9 mouse cellular contexts compared by ENCODE assay signal in the genomic region with DNA sequence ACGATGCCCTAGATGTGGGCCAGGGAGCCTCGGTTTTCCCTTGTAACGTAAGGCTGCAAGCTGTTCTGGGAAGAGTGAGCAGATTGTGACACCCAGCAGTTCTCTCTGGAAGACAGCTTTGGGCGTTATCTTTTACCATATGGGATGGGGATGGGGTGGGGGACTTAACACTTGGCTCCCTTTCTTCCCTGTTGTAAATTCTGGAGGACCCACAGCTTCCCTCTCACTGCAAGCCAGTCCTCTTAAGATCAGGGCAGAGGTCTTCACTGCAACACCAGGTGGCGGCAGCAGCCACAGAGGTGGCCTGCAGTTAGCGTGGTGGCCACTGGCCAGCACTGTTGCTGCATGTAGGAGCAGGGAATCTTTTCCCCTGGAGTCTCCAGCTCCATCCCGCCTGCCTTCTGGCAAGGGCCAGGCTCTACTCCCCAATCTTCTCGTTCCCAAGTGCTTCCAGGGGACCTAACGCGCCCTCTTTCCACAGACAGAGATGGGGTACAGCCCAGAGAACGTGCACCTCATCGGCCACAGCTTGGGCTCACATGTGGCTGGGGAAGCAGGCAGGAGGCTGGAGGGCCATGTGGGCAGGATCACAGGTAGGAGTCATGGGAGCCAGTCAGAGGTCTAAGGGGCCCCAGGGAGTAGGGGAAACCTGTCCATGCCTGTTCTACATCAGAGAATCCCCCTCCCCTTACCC. TPM values are rescaled to one million over a fixed set of nuclear protein-coding genes. Genes with fewer than 3 reads are reported as not detected.
A peak's percentile ranks its signal among the peaks of the same experiment; 100 is the strongest.
DNase-seq lines count a peak whose midpoint lies in the region; ATAC-seq lines count a peak whose summit lies in the region.
"Had no signal": no experiment of that assay in that cellular context is flagged by ENCODE, and none has a peak within 500 bp of the region (broad histone marks: within the 10 kb centered on the region; RNA-seq: fewer than 3 reads in every experiment).

No protein-coding gene starts in this region.

- no peak overlapping the region for H3K4me2 ChIP-seq in midbrain, embryonic 11.5 days

- ATAC-seq in midbrain, embryonic 11.5 days (ENCODE audit: low FRiP score), result peak; percentile 73

- 14% methylated on average over 12 of the region's 12 CpGs for WGBS in midbrain, embryonic 11.5 days

- intact Hi-C loops in left cerebral cortex, postnatal 25 days (cut with DNase I), result loop anchor here (1.0 to 2.0 kb wide), 2 partner anchors 42 to 141 kb away; no protein-coding TSS in a partner anchor

- H3K36me3 ChIP-seq in midbrain, embryonic 11.5 days (ENCODE audit: control insufficient read depth, insufficient read depth, low read length), result no peaks in the 10 kb centered on the region
- H3K36me3 ChIP-seq in splenic B cell, adult 2 months (ENCODE audit: control insufficient read depth, insufficient read depth, low read length, poor library complexity, severe bottlenecking), result no peaks in the 10 kb centered on the region

- H3K27me3 ChIP-seq in midbrain, embryonic 11.5 days (ENCODE audit: control insufficient read depth, insufficient read depth, low read length), result no peaks in the 10 kb centered on the region
- H3K27me3 ChIP-seq in splenic B cell, adult 2 months (ENCODE audit: control insufficient read depth, insufficient read depth, low read length, poor library complexity, severe bottlenecking), result no peaks in the 10 kb centered on the region

- peak; percentile 66 for DNase-seq in ZHBTc4 (ENCODE audit: low read depth, low spot score)
- DNase-seq in embryo, embryonic 11 days, result peak; percentile 86
- DNase-seq in heart, adult 11 months, result peak; percentile 94
- DNase-seq in kidney, adult 11 months, result peak; percentile 20
- peak; percentile 69 to 83 for DNase-seq in left cerebral cortex, postnatal 25 days (ENCODE audit: low spot score in 2 of 2)
- peak; percentile 90 for DNase-seq in midbrain, embryonic 11.5 days (ENCODE audit: low spot score, missing footprints)
- DNase-seq in splenic B cell, adult 2 months (ENCODE audit: low read depth, low spot score), result peak; percentile 4
- DNase-seq in spleen, postnatal 10 days (ENCODE audit: low spot score in 2 of 2), result no peak

- H3K4me1 ChIP-seq in midbrain, embryonic 11.5 days (ENCODE audit: control insufficient read depth, insufficient read depth, low read length), result no peaks in the 10 kb centered on the region

- no peak overlapping the region for H3K27ac ChIP-seq in midbrain, embryonic 11.5 days (ENCODE audit: low read depth, low read length)

- no peak overlapping the region for H3K9ac ChIP-seq in midbrain, embryonic 11.5 days (ENCODE audit: low read length)

- no peak overlapping the region for H3K4me3 ChIP-seq in midbrain, embryonic 11.5 days (ENCODE audit: low read depth, low read length)

- no peaks in the 10 kb centered on the region for H3K9me3 ChIP-seq in midbrain, embryonic 11.5 days (ENCODE audit: control insufficient read depth, low read length)

RNA-seq across cellular contexts. Expression of a gene that starts 3.5 kb away (rescaled TPM):
- total RNA-seq in left cerebral cortex, postnatal 25 days (2021), result not detected
- not detected in 2 replicates for polyA plus RNA-seq in midbrain, embryonic 11.5 days (2014; fragmentation: Nextera tagmentation; extraction: Ambion mirVana)
- total RNA-seq: common myeloid progenitor, adult 5-6 weeks had no signal

RNA-seq across cellular contexts. Expression of a gene that starts 31.3 kb away (rescaled TPM):
- total RNA-seq in left cerebral cortex, postnatal 25 days (2021), result under 1 TPM; 0.34 to 0.39 TPM
- not detected in 2 replicates for polyA plus RNA-seq in midbrain, embryonic 11.5 days (2014; fragmentation: Nextera tagmentation; extraction: Ambion mirVana)
- total RNA-seq: common myeloid progenitor, adult 5-6 weeks had no signal

RNA-seq across cellular contexts. Expression of a gene that starts 34.3 kb away (rescaled TPM):
- total RNA-seq in left cerebral cortex, postnatal 25 days (2021), result not detected
- polyA plus RNA-seq in midbrain, embryonic 11.5 days (2014; fragmentation: Nextera tagmentation; extraction: Ambion mirVana), result 0.48 TPM in 1 of 2 replicates, not detected in the other
- total RNA-seq: common myeloid progenitor, adult 5-6 weeks had no signal

Comparison
In these comparisons a context has a peak if more than half of its experiments do, and no peak if none do; other contexts are left out.
1. DNase-seq: peak in ZHBTc4 (single experiment), embryo, embryonic 11 days (single experiment), heart, adult 11 months (single experiment), kidney, adult 11 months (single experiment), left cerebral cortex, postnatal 25 days (2 of 2), midbrain, embryonic 11.5 days (single experiment) and splenic B cell, adult 2 months (single experiment); none in spleen, postnatal 10 days (0 of 2).